Mouse (Mus musculus) lung, adult 2 months (tissue): ENCODE measurements around the gene Erh.

Experiments
- CTCF ChIP-seq: fragments of 200-500 bp; IDR thresholded peaks from 2 replicates; pipeline ENCODE4 v1.5.1; 2011; ENCODE audit warnings: mild to moderate bottlenecking, low read length, control low read depth; ENCODE audit not compliant: insufficient read depth
- POLR2A ChIP-seq: fragments of 200-500 bp; IDR thresholded peaks from 2 replicates; pipeline ENCODE4 v1.6.1; 2011; ENCODE audit warnings: low read depth, mild to moderate bottlenecking, control low read depth, low read length, borderline replicate concordance; ENCODE audit errors: extremely low read depth

DNA sequence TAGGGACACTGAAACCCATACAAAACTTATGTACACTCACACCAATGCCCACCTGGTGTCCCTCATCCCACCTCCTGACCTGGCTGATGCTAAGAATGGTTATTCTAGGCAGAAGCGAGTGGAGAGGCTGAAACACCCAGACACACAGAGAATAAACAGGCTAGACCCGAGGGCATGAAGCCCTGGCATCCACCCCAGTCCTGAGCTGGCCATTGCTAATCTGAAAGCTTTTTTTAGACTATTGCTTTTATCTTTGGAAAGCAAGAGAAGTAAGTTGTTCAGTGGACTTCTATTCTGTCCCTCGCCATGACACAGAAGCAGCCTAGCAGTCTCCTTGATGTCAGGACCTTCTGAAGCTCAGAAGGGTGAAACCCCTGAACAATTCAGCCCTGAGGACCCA is 34.2 kb downstream of the Erh start:
- TF ChIP-seq CTCF (no peak), POLR2A (no peak)
